In the genomic region with DNA sequence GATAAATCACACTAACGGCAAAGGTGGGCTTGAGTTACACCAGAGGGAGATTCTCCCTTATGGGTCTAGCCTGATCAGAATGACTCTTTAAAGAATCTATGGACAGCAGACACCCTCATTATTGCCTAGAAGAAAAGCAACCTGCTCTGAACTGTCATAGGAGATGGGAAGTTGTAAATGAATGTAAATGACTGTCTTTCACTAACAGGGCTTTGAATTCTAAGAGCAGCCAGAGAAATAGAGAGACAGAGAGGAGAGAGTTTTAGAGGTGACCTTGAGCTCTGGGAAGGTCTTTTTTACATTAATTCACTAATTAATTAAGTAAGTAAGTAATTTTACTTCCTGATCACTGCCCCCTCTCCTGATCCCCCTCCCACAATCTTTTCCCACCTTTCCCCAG, we compare ENCODE assay signal across 14 mouse cellular contexts.
"Had no signal": no experiment of that assay in that cellular context is flagged by ENCODE, and none has a peak within 500 bp of the region (broad histone marks: within the 10 kb centered on the region; RNA-seq: fewer than 3 reads in every experiment).

No protein-coding gene starts in this region.

- DNase-seq: cerebellum, adult 9-11 months; cerebellum, postnatal 10 days; cerebellum, postnatal 14 days; cerebellum, postnatal 25 days; cerebellum, postnatal 36 days; embryo, embryonic 11 days; forebrain, postnatal 0 days; gastrocnemius, adult 2 months; gastrocnemius, postnatal 10 days; gastrocnemius, postnatal 25 days; gastrocnemius, postnatal 36 days; heart, adult 11 months; heart, adult 18-20 months; heart, adult 2 months had no signal
